Mouse (Mus musculus) spleen, adult 2 months (tissue): ENCODE data around the gene Dhtkd1. TPM values are rescaled to one million over a fixed set of nuclear protein-coding genes. Genes with fewer than 3 reads are reported as not detected.

Source experiments
- DNase-seq, 2 experiments: peaks; one replicate each; pipeline versions ENCODE4 v3.0.0 to v3.0.0-alpha.2; 2012 to 2021; ENCODE audit warnings: low spot score in 2 of 2, low read depth in 1 of 2
- H3K27ac ChIP-seq: fragments of 200-500 bp; 2 replicates; pipeline ENCODE4 v1.5.1; 2012; ENCODE audit warnings: low read length, inconsistent platforms; ENCODE audit not compliant: insufficient read depth
- H3K27me3 ChIP-seq: fragments of 200-500 bp; 2 replicates; pipeline ENCODE4 v1.6.1; 2012; ENCODE audit warnings: mild to moderate bottlenecking, moderate library complexity, low read length, inconsistent platforms; ENCODE audit not compliant: control insufficient read depth, insufficient read depth
- H3K36me3 ChIP-seq: fragments of 200-500 bp; 2 replicates; pipeline ENCODE4 v1.6.1; 2012; ENCODE audit warnings: mild to moderate bottlenecking, low read length, inconsistent platforms; ENCODE audit not compliant: control insufficient read depth, insufficient read depth
- H3K4me1 ChIP-seq: fragments of 200-500 bp; 2 replicates; pipeline ENCODE4 v1.6.1; 2011; ENCODE audit warnings: inconsistent platforms; ENCODE audit not compliant: control insufficient read depth, insufficient read depth, insufficient read length
- H3K4me3 ChIP-seq: fragments of 200-500 bp; 2 replicates; pipeline ENCODE4 v1.5.1; 2011; ENCODE audit warnings: mild to moderate bottlenecking, inconsistent platforms; ENCODE audit not compliant: insufficient read depth, insufficient read length; ENCODE audit errors: extremely low read depth
- CTCF ChIP-seq: fragments of 200-500 bp; IDR thresholded peaks from 2 replicates; pipeline ENCODE4 v1.5.1; 2011; ENCODE audit warnings: mild to moderate bottlenecking, inconsistent platforms; ENCODE audit not compliant: insufficient read depth, insufficient read length, insufficient replicate concordance; ENCODE audit errors: extremely low read depth
- POLR2A ChIP-seq: fragments of 200-500 bp; IDR thresholded peaks from 2 replicates; pipeline ENCODE4 v1.6.1; 2011; ENCODE audit warnings: low read depth, low read length, inconsistent platforms
- WGBS: fragments of 180-500 bp; shearing (Covaris S2); methylation state at CpG from one replicate; pipeline ENCODE4 v1.1.7; 2018; 5-methylcytosine and 5-hydroxymethylcytosine counted together
- polyA plus RNA-seq: library from polyadenylated mRNA; depleted of rRNA; stranded (reverse); fragments of >200 nt; gene quantifications from 2 replicates; pipeline ENCODE4 v1.2.3, GENCODE M21; 2012

Dhtkd1 gene
- polyA plus RNA-seq, 1 experiment = 0.32 TPM

- H3K4me3 ChIP-seq = no peak overlapping the region
- WGBS = 88% methylated on average over 16 of the region's 16 CpGs
These were observed 31.2 kb downstream of the Dhtkd1 start for GRCm38 (mm10) chr2:5911282-5911965.

GRCm38 (mm10) chr2:5906625-5907024, 36.0 kb downstream of the Dhtkd1 start:
- H3K4me3 ChIP-seq = no peak overlapping the region
- no peak overlapping the region for H3K27ac ChIP-seq
- DNase-seq = peak; percentile 32 to 44
- no peaks in the 10 kb centered on the region for H3K4me1 ChIP-seq
- TF ChIP-seq CTCF = peak; percentile 40; the same call in 1 of the 2 replicates
- TF ChIP-seq POLR2A = no peak
- 73% methylated on average over 3 of the region's 3 CpGs for WGBS
- no peaks in the 10 kb centered on the region for H3K27me3 ChIP-seq
- H3K36me3 ChIP-seq = no peaks in the 10 kb centered on the region

More at GRCm38 (mm10) chr2:5911282-5911965, 31.2 kb downstream of the Dhtkd1 start:
- TF ChIP-seq POLR2A (no peak), CTCF (no peak)
- no peaks in the 10 kb centered on the region for H3K4me1 ChIP-seq
- H3K27me3 ChIP-seq = no peaks in the 10 kb centered on the region
- no peaks in the 10 kb centered on the region for H3K36me3 ChIP-seq
- no peak for DNase-seq
- H3K27ac ChIP-seq = no peak overlapping the region

GRCm38 (mm10) chr2:5906092-5906491, 36.5 kb downstream of the Dhtkd1 start:
- Histone ChIP-seq H3K4me1 (no peaks in the 10 kb centered on the region), H3K36me3 (no peaks in the 10 kb centered on the region)

GRCm38 (mm10) chr2:5900145-5900544, 42.4 kb downstream of the Dhtkd1 start:
- peak; percentile 18 to 32 for DNase-seq

More at GRCm38 (mm10) chr2:5906092-5906491, 36.5 kb downstream of the Dhtkd1 start:
- WGBS = 79% methylated on average over 5 of the region's 5 CpGs
- no peak overlapping the region for H3K4me3 ChIP-seq
- H3K27me3 ChIP-seq = no peaks in the 10 kb centered on the region
- no peak overlapping the region for H3K27ac ChIP-seq
- DNase-seq = no peak
- no peak for TF ChIP-seq POLR2A
- no peak for TF ChIP-seq CTCF

GRCm38 (mm10) chr2:5894843-5895570, 47.6 kb downstream of the Dhtkd1 start, which contains the start of gene Sec61a2:
Gene Sec61a2, minus strand, starts transcription at chr2:5895432.
- TF ChIP-seq POLR2A (peak; percentile 65), CTCF (no peak)
- H3K36me3 ChIP-seq = no peaks in the 10 kb centered on the region; the same call in 1 of the 2 replicates
- 2% methylated on average over 62 of the region's 62 CpGs for WGBS
- peak; percentile 87 to 99 for DNase-seq
- H3K4me3 ChIP-seq = peak within 1 kb of the TSS; percentile 89
- H3K4me1 ChIP-seq = no peaks in the 10 kb centered on the region; the same call in 1 of the 2 replicates
- H3K27ac ChIP-seq = peak within 1 kb of the TSS; percentile 28; the same call in 1 of the 2 replicates
- H3K27me3 ChIP-seq = no peaks in the 10 kb centered on the region

More at GRCm38 (mm10) chr2:5900145-5900544, 42.4 kb downstream of the Dhtkd1 start:
- Histone ChIP-seq H3K27ac (no peak overlapping the region), H3K4me3 (no peak overlapping the region), H3K27me3 (no peaks in the 10 kb centered on the region), H3K36me3 (no peaks in the 10 kb centered on the region), H3K4me1 (no peaks in the 10 kb centered on the region)
- TF ChIP-seq POLR2A = no peak
- TF ChIP-seq CTCF = peak; percentile 54; the same call in 1 of the 2 replicates
- 84% methylated on average over 5 of the region's 5 CpGs for WGBS

GRCm38 (mm10) chr2:5894296-5894695, 48.3 kb downstream of the Dhtkd1 start:
- no peaks in the 10 kb centered on the region; the same call in 1 of the 2 replicates for H3K4me1 ChIP-seq
- TF ChIP-seq POLR2A = no peak
- TF ChIP-seq CTCF = no peak
- no peak overlapping the region for H3K27ac ChIP-seq
- no peaks in the 10 kb centered on the region for H3K27me3 ChIP-seq
- no peak overlapping the region for H3K4me3 ChIP-seq
- H3K36me3 ChIP-seq = peaks cover 1% of the 10 kb centered on the region; the same call in 1 of the 2 replicates
- no peak for DNase-seq
- WGBS = 74% methylated on average over 11 of the region's 11 CpGs
